Mouse (Mus musculus) monocyte, adult 5-6 weeks (primary cell): ENCODE data around the gene Suds3. TPM values are rescaled to one million over a fixed set of nuclear protein-coding genes. Genes with fewer than 3 reads are reported as not detected.
A peak's percentile ranks its signal among the peaks of the same experiment; 100 is the strongest.

Experiments used
- ATAC-seq: fragments of 153-309, 156-312 bp; replicated peaks from 2 replicates; pipeline ENCODE4 v1.8.0; 2017; ENCODE audit warnings: mild to moderate bottlenecking; ENCODE audit not compliant: low TSS enrichment, insufficient number of reproducible peaks, severe bottlenecking, poor library complexity, low FRiP score
- total RNA-seq: library from RNA; stranded (forward); fragments of 200-1000, 200-491, 200-594 nt; gene quantifications from 3 replicates; pipeline ENCODE4 v1.2.3, GENCODE M21; 2017

Gene Suds3
- total RNA-seq, 1 experiment from 2014 or later: 95.5 TPM

- peak; percentile 84 for ATAC-seq
Observed at GRCm38 (mm10) chr5:117138295-117138988, 22.5 kb upstream of the Suds3 start.

- no peak for ATAC-seq
Observed at GRCm38 (mm10) chr5:117137594-117137993, 21.7 kb upstream of the Suds3 start.

- ATAC-seq: no peak
Observed at GRCm38 (mm10) chr5:117137011-117137410, 21.1 kb upstream of the Suds3 start.

GRCm38 (mm10) chr5:117136570-117136969 is 20.7 kb upstream of the Suds3 start:
- no peak for ATAC-seq

- ATAC-seq: no peak
Observed at GRCm38 (mm10) chr5:117135869-117136268, 20.0 kb upstream of the Suds3 start.

- no peak for ATAC-seq
Observed at GRCm38 (mm10) chr5:117134889-117135456, 19.1 kb upstream of the Suds3 start.

- peak; percentile 28; the same call in 1 of the 2 replicates for ATAC-seq
Observed at GRCm38 (mm10) chr5:117134066-117134888, 18.4 kb upstream of the Suds3 start.

- ATAC-seq: peak; percentile 88
Observed at GRCm38 (mm10) chr5:117133446-117134065, 17.6 kb upstream of the Suds3 start.

GRCm38 (mm10) chr5:117130726-117131125 is 14.8 kb upstream of the Suds3 start:
- ATAC-seq: no peak

- ATAC-seq: no peak
Observed at GRCm38 (mm10) chr5:117127051-117127450, 11.1 kb upstream of the Suds3 start.

GRCm38 (mm10) chr5:117125482-117126346 is 9.8 kb upstream of the Suds3 start:
- ATAC-seq: no peak

- ATAC-seq: no peak
Observed at GRCm38 (mm10) chr5:117123840-117124239, 7.9 kb upstream of the Suds3 start.

- no peak for ATAC-seq
Observed at GRCm38 (mm10) chr5:117123102-117123501, 7.2 kb upstream of the Suds3 start.

GRCm38 (mm10) chr5:117121657-117122056 is 5.7 kb upstream of the Suds3 start:
- no peak for ATAC-seq

- ATAC-seq: no peak; the same call in 1 of the 2 replicates
Observed at GRCm38 (mm10) chr5:117120489-117121466, 4.9 kb upstream of the Suds3 start.

GRCm38 (mm10) chr5:117119777-117120488 is 4.0 kb upstream of the Suds3 start, which contains the start of gene Taok3:
Gene Taok3 (plus strand): TSS chr5:117120129.
- ATAC-seq: peak; percentile 89

GRCm38 (mm10) chr5:117118850-117119249 is 2.9 kb upstream of the Suds3 start:
- ATAC-seq: no peak
